Mouse (Mus musculus) adrenal gland, postnatal 14 days (tissue): ENCODE results near the gene Olfr292. TPM values are rescaled to one million over a fixed set of nuclear protein-coding genes. Genes with fewer than 3 reads are reported as not detected.

Experiments used
- DNase-seq: peaks from one replicate; pipeline ENCODE4 v3.0.0; 2021; ENCODE audit warnings: mixed read lengths
- long read RNA-seq, 2 experiments: library from polyadenylated mRNA; stranded (forward); transcript quantifications; one replicate each; pipeline ENCODE4 v2.0.0; 2021
- total RNA-seq: library from RNA; stranded (reverse); gene quantifications from 2 replicates; pipeline ENCODE4 v1.2.3, GENCODE M21; 2021

Gene Olfr292
- total RNA-seq, result not detected in 2 replicates
- long read RNA-seq, experiment 1, result 0 reads
- long read RNA-seq, experiment 2, result 0 reads

DNA sequence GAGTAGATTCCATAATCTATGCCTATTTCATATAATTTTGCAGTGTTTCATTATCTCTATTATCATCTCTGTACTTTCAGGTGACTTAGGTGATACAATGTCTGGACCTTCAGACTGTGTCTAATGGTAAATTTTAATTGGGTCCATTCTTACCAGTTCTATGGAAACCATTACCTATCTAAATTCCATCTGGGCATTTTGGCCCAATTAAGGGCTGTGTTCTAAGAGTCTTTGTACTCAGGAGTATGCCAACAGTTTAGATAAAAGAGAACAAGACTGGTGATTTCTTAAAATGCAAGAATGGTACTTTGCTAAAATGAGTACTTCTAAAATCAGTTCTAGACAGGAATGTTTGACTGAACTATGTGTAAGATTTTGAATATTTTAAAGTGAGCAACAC lies at the start of gene Olfr292:
Gene Olfr292, plus strand, starts transcription at position 301 of the 400 bp plus-strand sequence.
- no peak for DNase-seq

DNA sequence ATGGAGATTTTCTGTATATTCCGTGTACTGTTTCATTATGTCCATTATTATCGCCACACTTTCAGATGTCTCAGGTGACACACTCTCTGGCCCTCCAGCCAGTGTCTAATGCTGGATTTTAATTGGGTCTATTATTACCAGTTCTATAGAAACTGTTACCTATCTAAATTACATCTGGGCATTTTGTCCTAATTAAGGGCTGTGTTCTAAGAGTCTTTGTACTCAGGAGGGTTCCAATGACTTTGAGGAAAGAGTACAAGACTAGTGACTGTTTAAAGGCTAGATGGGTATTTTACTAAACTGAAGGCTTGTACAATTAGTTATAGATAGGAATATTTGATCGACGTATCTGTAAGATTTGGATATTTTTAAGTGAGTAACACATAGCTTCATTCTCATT lies 39.4 kb upstream of the Olfr292 start, which contains the start of gene Olfr293:
Gene Olfr293, plus strand, starts transcription at position 301 of the 400 bp plus-strand sequence.
- no peak for DNase-seq

DNA sequence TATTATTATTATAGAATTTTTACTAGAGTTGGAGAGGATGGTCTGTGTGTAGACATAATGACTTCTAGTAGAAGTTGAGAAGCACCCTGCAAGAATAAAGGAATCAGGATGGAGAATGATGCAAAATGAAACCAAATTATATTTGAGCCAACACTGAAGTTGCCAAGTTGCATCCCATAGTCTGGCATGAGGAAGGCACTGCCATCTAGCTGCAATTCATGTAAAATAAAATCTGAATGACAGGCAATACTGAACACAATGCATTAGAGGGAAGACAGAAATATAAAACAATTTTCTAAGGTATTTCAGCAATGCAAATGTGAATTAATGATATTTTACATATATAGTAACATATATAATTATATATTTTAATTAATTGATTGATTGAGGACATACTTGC lies 36.9 kb downstream of the Olfr292 start:
- no peak for DNase-seq

Other genes with a start within 250 kb of the Olfr292 start
- gene Olfr299, start 228.4 kb upstream of the Olfr292 start, total RNA-seq, result not detected in 2 replicates
- not detected in 2 replicates for gene Olfr298, start 195.8 kb upstream of the Olfr292 start, total RNA-seq
- gene Olfr297, start 168.4 kb upstream of the Olfr292 start, total RNA-seq, result not detected in 2 replicates
- not detected in 2 replicates for gene Olfr295, start 104.5 kb upstream of the Olfr292 start, total RNA-seq
- gene Olfr294, start 71.7 kb upstream of the Olfr292 start, total RNA-seq, result not detected in 2 replicates
- gene Olfr293, start 39.3 kb upstream of the Olfr292 start, total RNA-seq, result not detected in 2 replicates
- gene Folh1, start 87.6 kb downstream of the Olfr292 start, total RNA-seq, result 0.82 and 0.86 TPM in 2 replicates
- gene Vmn2r77, start 106.7 kb downstream of the Olfr292 start, total RNA-seq, result not detected in 2 replicates
- gene Vmn2r78, start 226.8 kb downstream of the Olfr292 start, total RNA-seq, result not detected in 2 replicates